Mouse (Mus musculus): ENCODE data around the gene Gm2431. TPM values are rescaled to one million over a fixed set of nuclear protein-coding genes. Genes with fewer than 3 reads are reported as not detected.
"Not testable (repeated sequence)": the region's sequence is repeated elsewhere in the genome, so short reads cannot be mapped to it uniquely, and the experiment has no call there.

Gm2431 gene
- not detected for total RNA-seq (2021)
- long read RNA-seq, experiment 1 = 0 reads
- long read RNA-seq, experiment 2 = 0 reads

GRCm38 (mm10) chr7:142258254-142258653, at the start of gene Gm2431:
Gene Gm2431, minus strand, starts transcription at chr7:142258354.
- DNase-seq (ENCODE audit: low spot score) = not testable (repeated sequence)

DNA sequence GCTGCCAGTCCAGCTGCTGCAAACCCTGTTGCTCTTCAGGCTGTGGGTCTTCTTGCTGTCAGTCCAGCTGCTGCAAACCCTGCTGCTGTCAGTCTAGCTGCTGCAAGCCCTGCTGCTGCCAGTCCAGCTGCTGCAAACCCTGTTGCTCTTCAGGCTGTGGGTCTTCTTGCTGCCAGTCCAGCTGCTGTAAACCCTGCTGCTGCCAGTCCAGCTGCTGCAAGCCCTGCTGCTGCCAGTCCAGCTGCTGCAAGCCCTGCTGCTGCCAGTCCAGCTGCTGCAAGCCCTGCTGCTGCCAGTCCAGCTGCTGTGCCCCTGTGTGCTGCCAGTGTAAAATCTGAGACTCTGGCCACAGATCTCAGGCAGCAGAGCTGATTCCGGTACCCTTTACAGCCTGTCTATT, 45.8 kb upstream of the Gm2431 start:
- not testable (repeated sequence) for DNase-seq (ENCODE audit: low spot score)

GRCm38 (mm10) chr7:142303249-142303648, 45.1 kb upstream of the Gm2431 start, which contains the start of gene Krtap5-4:
Gene Krtap5-4, plus strand, starts transcription at chr7:142303549.
- no peak for DNase-seq (ENCODE audit: low spot score)

GRCm38 (mm10) chr7:142297018-142297417, 38.9 kb upstream of the Gm2431 start, which contains the start of gene Krtap5-1:
Gene Krtap5-1, minus strand, starts transcription at chr7:142297118.
- not testable (repeated sequence) for DNase-seq (ENCODE audit: low spot score)

- not testable (repeated sequence) for DNase-seq (ENCODE audit: low spot score)
Observed at GRCm38 (mm10) chr7:142296108-142296507, 38.0 kb upstream of the Gm2431 start.

GRCm38 (mm10) chr7:142295418-142295817, 37.3 kb upstream of the Gm2431 start:
- no peak for DNase-seq (ENCODE audit: low spot score)

DNA sequence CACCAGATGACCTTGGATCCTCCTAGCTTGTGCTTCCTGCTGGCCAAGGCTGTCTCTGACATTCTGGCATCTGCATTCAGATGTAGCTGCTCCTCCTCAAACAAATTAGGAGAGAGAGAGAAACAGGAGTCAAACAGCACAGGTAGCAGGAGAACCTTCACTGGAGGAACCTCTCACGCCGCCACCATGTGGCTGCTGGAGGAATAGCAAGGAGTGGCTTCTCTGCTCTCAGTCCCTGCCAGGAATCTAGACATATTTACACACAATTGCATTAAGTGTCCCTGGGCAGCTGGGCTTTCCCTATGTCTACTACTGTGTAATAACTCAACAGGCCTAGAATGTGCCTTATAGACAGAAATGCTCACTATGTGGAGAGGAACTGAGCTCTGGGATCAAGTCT, 35.7 kb upstream of the Gm2431 start:
- DNase-seq (ENCODE audit: low spot score) = not testable (repeated sequence)

GRCm38 (mm10) chr7:142285910-142286612, 27.9 kb upstream of the Gm2431 start:
- not testable (repeated sequence) for DNase-seq (ENCODE audit: low spot score)

- DNase-seq (ENCODE audit: low spot score) = peak; percentile 12
Observed at GRCm38 (mm10) chr7:142285130-142285835, 27.1 kb upstream of the Gm2431 start.

- peak; percentile 91 for DNase-seq (ENCODE audit: low spot score)
Observed at GRCm38 (mm10) chr7:142284615-142285080, 26.5 kb upstream of the Gm2431 start.

DNA sequence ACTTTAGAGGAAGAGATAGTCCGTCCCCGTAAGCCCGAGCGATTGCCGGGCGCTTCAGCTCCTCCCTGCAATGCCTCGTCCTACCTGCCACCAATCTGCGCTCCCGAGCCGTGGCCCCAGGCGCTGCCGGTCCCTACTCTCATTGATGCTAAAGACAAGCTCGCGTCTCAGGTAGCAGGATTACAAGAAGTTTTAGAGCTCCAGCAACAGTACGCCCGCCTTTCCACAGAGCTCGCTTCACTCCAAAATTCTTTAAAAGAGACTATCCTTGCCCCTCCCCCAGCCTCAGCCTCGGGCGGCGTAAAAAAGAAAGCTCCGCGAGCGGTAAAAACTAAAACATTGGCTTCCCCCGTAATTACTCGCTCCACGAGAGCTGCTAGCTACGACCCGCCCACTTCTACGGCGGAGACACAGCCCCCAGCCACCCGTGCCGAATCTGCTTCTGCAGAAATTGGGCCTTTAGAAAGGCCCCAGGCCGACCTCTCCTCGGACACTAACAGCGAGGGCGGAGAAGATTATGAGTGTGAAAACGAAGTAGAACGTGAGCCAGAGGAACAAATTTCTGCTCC, 26.0 kb upstream of the Gm2431 start:
- DNase-seq (ENCODE audit: low spot score) = peak; percentile 36

GRCm38 (mm10) chr7:142282847-142283246, 24.7 kb upstream of the Gm2431 start:
- DNase-seq (ENCODE audit: low spot score) = not testable (repeated sequence)

- not testable (repeated sequence) for DNase-seq (ENCODE audit: low spot score)
Observed at GRCm38 (mm10) chr7:142279291-142279690, 21.1 kb upstream of the Gm2431 start.

DNA sequence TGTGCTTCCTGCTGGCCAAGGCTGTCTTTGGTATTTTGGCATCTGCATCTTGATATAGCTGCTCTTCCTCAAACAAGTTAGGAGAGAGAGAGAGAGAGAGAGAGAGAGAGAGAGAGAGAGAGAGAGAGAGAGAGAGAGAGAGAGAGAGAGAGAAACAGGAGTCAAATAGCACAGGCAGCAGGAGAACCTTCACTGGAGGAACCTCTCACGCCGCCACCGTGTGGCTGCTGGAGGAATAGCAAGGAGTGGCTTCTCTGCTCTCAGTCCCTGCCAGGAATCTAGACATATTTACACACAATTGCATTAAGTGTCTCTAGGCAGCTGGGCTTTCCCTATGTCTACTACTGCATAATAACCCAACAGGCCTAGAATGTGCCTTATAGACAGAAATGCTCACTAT, 20.0 kb upstream of the Gm2431 start:
- DNase-seq (ENCODE audit: low spot score) = peak; percentile 53

GRCm38 (mm10) chr7:142274263-142274662, 16.1 kb upstream of the Gm2431 start, which contains the start of gene Gm4559:
Gene Gm4559, minus strand, starts transcription at chr7:142274363.
- not testable (repeated sequence) for DNase-seq (ENCODE audit: low spot score)

DNA sequence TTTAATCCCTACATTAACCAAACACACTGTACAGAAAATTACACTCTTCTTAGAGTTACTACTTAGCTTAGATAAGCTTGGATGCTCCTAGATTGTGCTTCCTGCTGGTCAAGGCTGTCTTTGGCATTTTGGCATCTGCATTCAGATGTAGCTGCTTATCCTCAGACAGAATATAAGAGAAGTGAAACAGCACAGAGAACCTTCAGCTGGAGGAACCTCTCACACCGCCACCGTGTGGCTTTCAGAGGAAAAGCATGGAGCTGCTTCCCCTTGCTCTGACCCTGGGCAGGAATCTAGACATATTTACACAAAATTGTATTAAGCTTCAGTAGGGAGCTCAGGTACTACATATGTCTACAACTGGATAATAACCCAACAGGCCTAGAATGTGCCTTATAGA, 2.6 kb downstream of the Gm2431 start:
- DNase-seq (ENCODE audit: low spot score) = peak; percentile 3

- DNase-seq (ENCODE audit: low spot score) = peak; percentile 9
Observed at GRCm38 (mm10) chr7:142249824-142250223, 8.3 kb downstream of the Gm2431 start.

DNA sequence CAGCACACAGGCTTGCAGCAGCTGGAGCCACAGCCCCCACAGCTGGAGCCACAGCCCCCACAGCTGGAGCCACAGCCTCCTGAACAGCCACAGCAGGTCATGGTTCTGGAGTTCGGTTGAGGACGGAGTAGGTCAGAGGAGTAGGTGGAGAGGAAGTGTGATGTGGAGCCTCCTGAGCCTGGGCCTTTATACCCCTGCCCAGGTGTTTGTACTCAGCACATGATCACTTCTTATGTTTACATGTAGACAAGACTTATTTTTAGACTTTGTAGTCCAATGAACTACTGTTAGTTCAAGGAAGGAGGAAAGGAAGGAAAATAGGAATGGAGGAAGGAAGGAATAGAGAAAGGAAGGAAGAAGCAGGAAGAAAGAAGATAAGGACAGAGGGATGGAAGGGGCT, 17.2 kb downstream of the Gm2431 start, which contains the start of gene Gm40460:
Gm40460 (minus strand) TSS at position 101 of the 400 bp plus-strand sequence.
- no peak for DNase-seq (ENCODE audit: low spot score)

DNA sequence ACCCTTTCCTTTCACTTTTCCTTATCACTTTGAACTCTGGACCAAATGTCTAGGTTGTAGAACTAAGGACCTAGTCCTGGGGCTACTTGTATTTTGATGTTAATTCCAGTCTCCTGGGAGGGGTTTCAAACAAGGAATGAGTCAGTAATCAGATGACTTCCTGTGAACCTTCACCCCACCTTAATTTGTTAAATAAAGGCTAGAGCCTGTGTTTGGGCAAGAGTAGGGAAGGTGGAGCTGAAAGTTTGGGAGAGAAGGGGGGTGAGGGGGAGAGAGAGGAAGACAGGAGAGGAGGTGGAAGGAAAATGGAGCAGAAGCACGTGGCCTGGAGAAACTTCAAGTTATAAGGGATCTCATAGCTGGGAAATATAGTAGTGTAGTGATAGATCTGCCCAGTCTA, 26.6 kb downstream of the Gm2431 start:
- no peak for DNase-seq (ENCODE audit: low spot score)

GRCm38 (mm10) chr7:142229871-142230270, 28.3 kb downstream of the Gm2431 start, which contains the start of gene Krtap5-5:
Gene Krtap5-5, minus strand, starts transcription at chr7:142229971.
- DNase-seq (ENCODE audit: low spot score) = not testable (repeated sequence)

- no peak for DNase-seq (ENCODE audit: low spot score)
Observed at GRCm38 (mm10) chr7:142224518-142224917, 33.6 kb downstream of the Gm2431 start.

GRCm38 (mm10) chr7:142212136-142212535, 46.0 kb downstream of the Gm2431 start:
- DNase-seq (ENCODE audit: low spot score) = not testable (repeated sequence)
